Mouse (Mus musculus) lung, postnatal 0 days (tissue): Measurements from ENCODE around the gene Mapre3.

ENCODE experiments used
- CTCF ChIP-seq: IDR thresholded peaks from 2 replicates; pipeline ENCODE4 v1.5.1; 2016; ENCODE audit warnings: antibody characterized with exemption, mild to moderate bottlenecking
- EP300 ChIP-seq: IDR thresholded peaks from 2 replicates; pipeline ENCODE4 v1.6.1; 2016; ENCODE audit warnings: antibody characterized with exemption, mild to moderate bottlenecking, control low read depth

DNA sequence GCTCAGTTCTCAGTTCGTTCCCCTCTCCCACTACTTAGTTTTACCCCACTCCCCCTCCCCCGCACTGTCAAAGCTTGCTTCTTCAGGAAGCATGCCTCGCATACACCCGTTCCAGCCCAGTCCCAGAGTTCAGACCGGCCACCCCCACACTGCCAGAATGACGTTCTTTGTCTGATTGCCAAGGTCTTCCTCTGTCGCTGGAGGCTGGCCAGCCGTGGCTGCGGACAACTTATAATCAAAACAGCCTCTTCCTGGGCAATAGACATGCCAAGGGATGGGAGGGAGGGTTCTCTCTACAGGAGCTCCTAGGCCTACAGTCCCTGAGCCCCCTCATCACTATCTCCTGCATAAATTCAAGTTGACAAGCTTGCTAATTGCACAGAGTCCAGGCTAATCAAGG, 45.8 kb upstream of the Mapre3 start:
- TF ChIP-seq EP300: peak; percentile 72
- no peak for TF ChIP-seq CTCF
